Mouse (Mus musculus) macrophage (primary cell): ENCODE results near the gene Ccdc34. TPM values are rescaled to one million over a fixed set of nuclear protein-coding genes. Genes with fewer than 3 reads are reported as not detected.
"Not testable (repeated sequence)": the region's sequence is repeated elsewhere in the genome, so short reads cannot be mapped to it uniquely, and the experiment has no call there.

Experiments
- H3K27ac ChIP-seq: fragments of 350-480 bp; formaldehyde crosslinking; 2 replicates; pipeline ENCODE4 v1.9.0; 2021
- H3K36me3 ChIP-seq: fragments of 350-480 bp; formaldehyde crosslinking; 2 replicates; pipeline ENCODE4 v1.9.0; 2021; ENCODE audit errors: inconsistent target
- H3K4me3 ChIP-seq: fragments of 350-480 bp; formaldehyde crosslinking; 2 replicates; pipeline ENCODE4 v1.9.0; 2021; ENCODE audit errors: inconsistent target
- H3K79me2 ChIP-seq: fragments of 350-480 bp; formaldehyde crosslinking; 2 replicates; pipeline ENCODE4 v1.9.0; 2021; ENCODE audit errors: inconsistent target
- WGBS: methylation state at CpG from one replicate; pipeline ENCODE4 v1.1.7; 2026; ENCODE audit warnings: inconsistent platforms; ENCODE audit not compliant: missing documents; 5-methylcytosine and 5-hydroxymethylcytosine counted together
- polyA plus RNA-seq: library from polyadenylated mRNA; stranded (reverse); fragments of 250-400 nt; gene quantifications from 3 replicates; pipeline ENCODE4 v1.2.4, GENCODE M21; 2018; ENCODE audit warnings: inconsistent platforms

Ccdc34 gene
- polyA plus RNA-seq, 1 experiment from 2014 or later, result 9.4 TPM

DNA sequence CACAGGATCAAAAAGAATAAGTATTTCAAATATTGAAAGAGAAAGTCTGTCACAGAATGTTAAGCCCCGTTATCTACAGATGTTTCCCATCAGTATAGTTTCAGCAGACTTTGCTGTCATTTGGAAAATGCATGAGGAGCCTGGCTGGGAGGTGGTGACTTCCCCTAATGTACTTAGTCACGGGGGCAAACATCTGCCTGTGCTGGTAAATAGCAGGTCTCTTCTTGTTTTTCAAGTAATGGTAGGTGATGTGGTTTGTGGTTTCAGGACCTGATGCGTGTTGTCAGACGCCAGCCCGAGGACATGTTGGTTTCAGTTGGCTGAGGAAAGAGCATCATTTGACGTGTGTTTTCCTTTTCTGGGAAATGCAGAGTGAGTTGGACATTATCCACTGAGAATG, 62.9 kb downstream of the Ccdc34 start:
- WGBS, result 34% methylated on average over 6 of the region's 6 CpGs
- Histone ChIP-seq H3K4me3 (no peak overlapping the region), H3K27ac (no peak overlapping the region), H3K79me2 (no peaks in the 10 kb centered on the region), H3K36me3 (no peaks in the 10 kb centered on the region)

DNA sequence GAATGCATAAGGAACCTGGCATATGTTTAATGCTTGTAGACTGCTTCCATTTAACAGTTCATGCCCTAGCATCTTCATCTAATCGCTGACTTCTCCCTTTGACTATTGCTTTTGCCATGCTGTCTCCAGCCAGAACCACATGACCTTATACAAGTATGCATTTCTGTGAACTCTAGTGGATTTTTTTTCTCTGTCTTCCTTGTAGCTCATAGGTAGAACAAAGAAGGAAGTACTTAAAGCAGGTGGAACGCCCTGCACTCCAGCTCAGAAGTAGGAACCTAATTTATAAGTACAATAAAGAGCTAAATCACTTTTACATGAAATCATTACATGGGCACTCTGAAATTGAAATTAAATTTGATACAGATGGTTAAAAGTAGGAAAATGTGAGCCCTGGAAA, 65.4 kb downstream of the Ccdc34 start:
- WGBS, result 53% methylated on average over 2 of the region's 2 CpGs
- no peaks in the 10 kb centered on the region for H3K36me3 ChIP-seq
- H3K27ac ChIP-seq, result no peak overlapping the region
- no peaks in the 10 kb centered on the region for H3K79me2 ChIP-seq
- no peak overlapping the region for H3K4me3 ChIP-seq

DNA sequence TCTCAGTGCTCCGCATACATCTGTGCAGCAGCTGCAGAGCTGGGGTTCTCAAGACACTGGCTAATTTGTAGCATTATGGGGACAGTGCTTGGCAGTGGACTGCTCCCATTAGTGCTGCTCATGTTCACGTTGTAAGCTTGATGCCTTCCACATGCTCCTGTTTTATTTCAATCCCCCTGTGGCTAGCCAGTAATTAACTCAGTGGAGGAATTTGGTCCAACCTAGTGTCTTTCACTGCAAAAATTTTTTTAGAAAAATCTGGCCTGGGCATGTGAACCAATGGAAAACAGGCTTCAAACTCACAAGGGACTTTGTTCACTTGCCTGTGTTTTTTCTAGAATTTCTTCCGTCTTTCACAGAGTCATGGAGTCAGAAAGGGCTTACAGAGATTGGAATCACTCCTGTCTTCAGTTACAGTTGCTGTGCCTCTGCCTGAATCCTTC, 68.1 kb downstream of the Ccdc34 start:
- no peaks in the 10 kb centered on the region for H3K79me2 ChIP-seq
- H3K4me3 ChIP-seq, result no peak overlapping the region
- no peak overlapping the region for H3K27ac ChIP-seq
- 79% methylated on average over 3 of the region's 3 CpGs for WGBS
- no peaks in the 10 kb centered on the region for H3K36me3 ChIP-seq

DNA sequence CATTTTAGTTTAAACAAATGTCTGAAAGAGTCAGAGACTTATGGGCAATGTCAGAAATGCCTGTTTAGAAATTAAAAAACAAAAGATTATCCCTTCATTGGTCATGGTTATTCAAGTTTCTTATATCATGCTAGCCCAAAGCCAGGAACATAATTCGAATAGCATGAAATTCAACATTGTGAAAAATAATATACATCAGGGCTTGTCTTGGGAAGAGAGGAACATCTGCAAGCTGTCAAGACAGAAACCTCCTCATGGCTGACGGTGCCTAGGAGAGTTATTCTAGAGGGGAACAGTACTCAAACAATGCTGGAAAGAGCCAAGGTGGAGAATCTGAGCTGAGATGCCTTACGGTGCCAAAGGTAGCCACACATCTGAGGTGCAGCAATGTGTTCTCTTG, 96.5 kb downstream of the Ccdc34 start:
- no peak overlapping the region for H3K4me3 ChIP-seq
- H3K27ac ChIP-seq, result no peak overlapping the region
- no peaks in the 10 kb centered on the region for H3K79me2 ChIP-seq
- WGBS, result 86% methylated on average over 3 of the region's 3 CpGs
- no peaks in the 10 kb centered on the region for H3K36me3 ChIP-seq

DNA sequence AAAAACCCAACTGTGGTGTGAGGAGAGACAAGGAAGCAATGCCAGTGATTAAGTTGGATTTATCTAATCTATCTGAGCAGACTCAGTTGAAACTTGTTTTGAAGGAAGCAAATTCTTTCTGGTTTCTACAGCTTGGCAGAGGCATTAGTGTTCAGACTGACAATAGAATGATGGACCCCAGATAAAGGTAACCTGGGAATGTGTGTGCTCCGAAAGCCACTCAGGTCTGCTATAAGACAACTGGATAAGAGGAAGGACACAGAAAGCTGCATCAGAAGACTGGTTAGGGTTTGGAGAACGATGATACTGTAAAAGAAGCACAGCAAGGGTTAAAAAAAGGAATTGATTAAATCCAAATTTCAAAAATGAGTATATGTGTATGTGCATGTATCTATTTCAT, 111.8 kb downstream of the Ccdc34 start:
- no peaks in the 10 kb centered on the region for H3K79me2 ChIP-seq
- no peak overlapping the region for H3K4me3 ChIP-seq
- 80% methylated on average over 2 of the region's 2 CpGs for WGBS
- H3K36me3 ChIP-seq, result no peaks in the 10 kb centered on the region
- H3K27ac ChIP-seq, result no peak overlapping the region

DNA sequence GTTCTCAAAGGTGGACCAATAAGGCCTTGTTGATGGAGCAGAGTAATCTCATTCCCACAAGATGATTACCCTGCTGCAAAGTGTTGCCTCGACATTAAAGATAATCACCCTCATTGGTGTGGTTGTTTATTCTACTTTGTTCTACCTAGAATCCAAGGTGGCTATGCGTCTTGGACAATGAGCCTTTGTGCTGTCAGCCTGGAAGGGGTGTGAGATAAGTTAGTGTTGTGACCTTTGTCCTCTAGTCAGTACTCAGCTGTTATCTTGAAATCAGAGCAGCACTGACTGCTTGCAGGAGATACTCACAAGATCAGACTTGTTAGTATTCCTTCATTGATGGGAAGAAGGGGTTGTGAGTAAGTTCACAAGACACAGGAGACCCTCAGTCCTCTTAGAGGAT, 114.0 kb downstream of the Ccdc34 start:
- no peaks in the 10 kb centered on the region for H3K36me3 ChIP-seq
- H3K4me3 ChIP-seq, result no peak overlapping the region
- no peaks in the 10 kb centered on the region for H3K79me2 ChIP-seq
- WGBS, result 8% methylated on average over 2 of the region's 2 CpGs
- H3K27ac ChIP-seq, result no peak overlapping the region

DNA sequence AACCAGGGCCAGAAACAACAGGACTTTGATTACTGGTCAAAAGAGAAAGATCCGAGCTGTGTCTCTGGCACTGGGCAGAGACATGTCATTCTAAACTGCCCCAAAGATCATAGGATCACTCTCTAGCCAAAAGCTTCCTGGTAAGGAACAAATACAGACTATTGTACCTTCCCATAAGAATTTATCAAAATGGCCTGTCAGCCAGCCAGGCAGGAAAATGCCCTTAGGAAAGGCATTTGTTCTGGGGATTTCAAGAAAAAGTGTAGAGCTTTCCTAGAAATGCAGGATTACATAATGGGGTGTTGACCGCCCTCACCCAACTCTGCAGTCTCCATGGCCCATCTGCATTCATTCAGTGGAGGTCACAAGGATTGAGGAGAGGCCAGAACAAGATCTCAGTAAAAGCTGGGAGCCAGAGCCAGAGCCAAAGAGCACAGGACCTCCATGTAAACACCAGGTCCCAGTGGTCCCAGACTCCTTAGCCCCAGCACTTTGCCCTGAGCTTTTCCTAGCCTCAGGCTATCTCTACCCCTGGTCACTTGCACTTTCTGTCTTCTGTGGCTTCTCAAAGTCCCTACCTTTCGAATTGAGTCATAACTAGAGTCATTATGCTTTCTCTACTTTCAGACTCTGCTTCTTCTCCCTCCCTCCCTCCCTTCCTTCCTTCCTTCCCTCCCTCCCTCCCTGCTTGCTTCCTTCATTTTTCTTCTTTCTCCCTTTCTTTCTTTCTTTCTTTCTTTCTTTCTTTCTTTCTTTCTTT, 115.9 kb downstream of the Ccdc34 start:
- Histone ChIP-seq H3K36me3 (no peaks in the 10 kb centered on the region), H3K79me2 (no peaks in the 10 kb centered on the region), H3K27ac (no peak overlapping the region), H3K4me3 (no peak overlapping the region)
- 78% methylated on average over 3 of the region's 3 CpGs for WGBS

DNA sequence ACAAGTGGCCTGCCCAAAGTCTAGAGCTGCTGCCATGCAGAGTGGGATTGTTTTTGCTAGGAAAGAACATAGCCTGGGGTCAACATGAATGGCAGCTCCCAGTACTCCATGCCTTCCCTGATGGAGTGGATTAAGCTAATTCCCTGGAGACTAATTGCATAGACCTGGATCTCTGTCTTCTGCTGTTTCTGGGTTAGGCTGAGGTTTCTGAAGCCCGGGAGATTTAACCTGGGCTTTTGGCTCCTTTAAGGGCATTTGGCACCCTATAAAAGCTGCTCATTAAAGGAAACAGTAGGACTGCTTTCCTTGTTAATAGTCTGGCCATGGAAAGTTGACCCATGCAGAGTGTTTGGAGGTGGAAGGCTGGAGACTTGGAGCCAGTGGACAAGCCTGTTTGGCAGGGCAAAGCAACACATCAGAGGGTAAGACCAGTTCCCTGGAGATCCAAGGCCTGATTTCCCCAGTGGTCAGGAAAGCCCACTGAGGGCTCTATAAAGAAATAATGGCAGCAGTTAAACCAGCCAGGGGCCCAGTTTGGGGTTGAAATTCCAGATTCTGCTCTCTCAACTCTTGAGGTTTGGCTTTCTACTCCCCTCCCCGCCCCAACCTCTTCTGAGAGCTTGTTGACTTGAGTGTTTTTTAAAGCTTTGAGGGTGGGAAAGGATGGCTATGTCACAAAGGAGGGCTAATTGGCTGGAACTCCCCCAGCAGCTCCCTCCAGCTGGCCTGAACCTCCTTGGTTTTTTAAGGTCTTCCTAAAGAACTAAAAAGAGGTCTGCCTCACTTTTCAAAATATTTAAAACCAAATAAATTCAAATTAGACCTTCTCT, 117.4 kb downstream of the Ccdc34 start:
- 15% methylated on average over 2 of the region's 2 CpGs for WGBS
- no peaks in the 10 kb centered on the region for H3K36me3 ChIP-seq
- H3K4me3 ChIP-seq, result no peak overlapping the region
- H3K79me2 ChIP-seq, result no peaks in the 10 kb centered on the region
- H3K27ac ChIP-seq, result no peak overlapping the region

DNA sequence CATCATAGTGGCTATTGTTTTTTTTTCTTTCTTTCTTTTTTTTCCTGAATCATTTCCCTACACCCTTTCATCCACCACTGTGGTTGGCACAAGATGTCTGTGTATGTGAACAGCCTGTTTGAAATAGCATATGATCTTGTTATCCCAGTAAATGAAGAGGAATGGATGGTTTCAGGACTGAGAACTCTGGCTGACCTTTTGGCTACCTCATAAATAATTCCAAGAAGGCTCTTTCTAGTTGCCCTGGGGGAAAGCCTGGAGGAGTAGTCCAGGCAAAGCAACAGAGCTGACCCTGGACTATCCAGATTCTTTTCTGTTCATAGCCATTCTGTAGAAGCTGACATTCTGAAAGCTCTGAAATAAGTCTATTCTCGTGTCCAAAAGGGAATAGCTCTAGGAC, 119.7 kb downstream of the Ccdc34 start:
- Histone ChIP-seq H3K4me3 (no peak overlapping the region), H3K27ac (no peak overlapping the region), H3K79me2 (no peaks in the 10 kb centered on the region), H3K36me3 (no peaks in the 10 kb centered on the region)
- WGBS, result 92% methylated on average over 1 of the region's 1 CpGs

DNA sequence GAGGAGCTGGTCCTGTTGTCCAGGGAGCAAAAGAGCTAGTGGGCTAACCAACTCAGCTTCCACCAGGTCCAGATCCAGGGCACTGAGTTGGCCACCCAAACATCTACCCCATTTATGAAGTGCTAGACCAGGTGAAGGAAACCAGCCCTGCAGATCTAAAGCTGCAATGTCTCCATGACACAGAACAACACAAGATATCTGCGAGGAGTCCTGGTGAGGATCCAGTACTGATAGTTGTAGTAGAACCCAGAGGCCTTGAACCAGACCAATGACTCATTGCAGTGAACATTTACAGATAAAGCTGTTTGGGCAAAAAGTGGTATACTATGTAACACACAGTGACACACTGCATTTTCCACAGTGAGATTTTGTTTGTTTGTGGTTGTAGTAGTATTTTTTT, 120.5 kb downstream of the Ccdc34 start:
- no peak overlapping the region for H3K27ac ChIP-seq
- no peak overlapping the region for H3K4me3 ChIP-seq
- H3K79me2 ChIP-seq, result no peaks in the 10 kb centered on the region
- H3K36me3 ChIP-seq, result no peaks in the 10 kb centered on the region
- 89% methylated on average over 1 of the region's 1 CpGs for WGBS

DNA sequence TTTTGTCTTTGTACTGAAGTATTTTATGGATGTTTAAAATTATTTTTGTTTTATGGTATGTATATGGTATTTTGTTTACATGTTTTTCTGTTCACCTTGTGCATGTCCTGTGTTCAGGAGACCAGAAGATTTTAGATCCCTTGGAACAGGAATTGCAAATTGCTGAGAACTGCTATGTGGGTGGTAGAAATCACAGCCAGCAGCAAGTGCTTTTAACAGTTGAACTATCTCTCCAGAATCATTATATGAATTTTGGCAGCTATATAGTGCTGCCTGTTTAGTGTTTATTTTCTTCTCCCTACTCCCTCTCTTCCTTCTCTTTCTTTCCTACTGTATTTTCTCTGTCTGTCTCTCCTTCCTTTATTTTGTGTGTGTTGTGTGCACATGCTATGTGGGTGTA, 130.4 kb downstream of the Ccdc34 start:
- not testable (repeated sequence) for H3K27ac ChIP-seq, H3K4me3 ChIP-seq, H3K36me3 ChIP-seq, H3K79me2 ChIP-seq

DNA sequence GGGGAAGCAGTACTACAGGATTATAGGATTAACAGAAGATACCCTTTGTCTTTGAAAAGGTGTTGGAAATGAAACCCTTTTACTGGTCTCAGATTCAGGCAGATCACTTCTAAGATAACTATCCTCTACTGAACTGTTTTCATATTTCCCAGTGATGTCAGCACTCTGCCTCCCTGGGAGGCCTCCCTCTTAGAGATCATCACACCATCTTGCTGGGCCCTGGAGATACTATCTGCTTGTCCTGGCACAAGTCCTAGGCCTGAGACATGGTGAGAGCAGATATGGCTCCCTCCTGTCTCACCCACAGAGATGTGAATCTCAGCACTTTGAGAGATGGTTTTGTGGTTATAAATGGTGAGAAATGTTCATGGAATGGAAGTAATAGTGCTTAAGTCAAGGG, 131.6 kb downstream of the Ccdc34 start:
- Histone ChIP-seq H3K79me2 (no peaks in the 10 kb centered on the region), H3K4me3 (no peak overlapping the region), H3K36me3 (no peaks in the 10 kb centered on the region), H3K27ac (no peak overlapping the region)

DNA sequence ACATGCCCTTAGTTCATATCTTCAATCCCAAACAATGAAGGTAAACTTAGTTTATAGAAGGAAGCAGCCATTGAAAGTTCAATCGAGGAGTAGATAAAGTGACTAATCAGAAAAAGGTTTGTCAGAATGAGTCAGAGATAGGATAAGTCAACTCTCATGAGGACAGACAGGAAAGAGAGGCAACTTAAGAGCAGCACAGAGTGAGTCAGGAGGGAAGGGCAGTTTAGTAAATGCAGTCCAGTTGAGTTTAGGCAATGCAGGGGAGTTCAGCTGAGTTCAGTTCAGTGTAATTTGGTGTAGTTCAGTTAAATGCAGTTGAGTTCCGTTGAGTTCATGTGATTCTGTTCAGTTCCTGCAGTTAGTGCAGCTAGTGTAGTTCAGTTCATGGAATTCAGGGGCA, 138.7 kb downstream of the Ccdc34 start:
- H3K79me2 ChIP-seq, result no peaks in the 10 kb centered on the region
- 96% methylated on average over 2 of the region's 2 CpGs for WGBS
- no peaks in the 10 kb centered on the region for H3K36me3 ChIP-seq
- no peak overlapping the region for H3K4me3 ChIP-seq
- no peak overlapping the region for H3K27ac ChIP-seq

DNA sequence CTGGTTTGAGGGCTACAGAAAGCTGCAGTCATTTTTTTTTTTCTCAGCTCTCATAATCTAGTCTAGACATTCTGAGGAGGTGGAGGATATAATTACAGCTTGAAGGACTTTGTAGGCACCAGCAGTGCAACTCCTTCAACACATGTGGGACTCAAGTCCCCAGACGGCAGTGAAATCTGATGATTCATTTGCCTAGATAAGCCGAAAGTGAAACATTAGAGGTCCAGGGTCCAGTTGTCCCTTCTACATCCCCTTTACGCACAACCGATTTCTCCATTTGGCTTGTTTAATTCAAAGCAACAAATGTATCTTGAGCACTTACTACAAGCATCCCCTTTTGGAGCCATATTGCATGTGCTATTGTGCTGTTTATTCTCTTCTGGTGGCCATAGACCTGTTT, 147.4 kb downstream of the Ccdc34 start:
- Histone ChIP-seq H3K79me2 (no peaks in the 10 kb centered on the region), H3K27ac (no peak overlapping the region), H3K36me3 (no peaks in the 10 kb centered on the region), H3K4me3 (no peak overlapping the region)
- WGBS, result 93% methylated on average over 4 of the region's 4 CpGs

DNA sequence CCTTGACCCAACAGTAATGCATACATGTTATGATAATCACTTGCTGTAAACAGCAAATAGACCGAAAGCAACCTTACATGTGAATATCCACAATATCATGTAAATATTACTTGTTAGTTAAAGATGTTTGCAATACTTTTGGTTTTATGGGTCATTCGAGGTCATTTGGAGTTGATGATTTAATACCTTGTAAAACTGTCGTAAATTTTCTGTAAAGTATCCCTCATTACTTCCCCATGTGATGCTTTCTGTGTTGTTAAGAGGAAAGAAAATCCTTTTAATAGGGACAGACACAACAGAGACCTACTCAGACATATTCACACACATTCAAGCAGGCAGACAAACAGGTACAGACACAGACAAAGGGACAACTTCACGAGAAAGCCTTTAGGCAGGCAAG, 150.1 kb downstream of the Ccdc34 start:
- Histone ChIP-seq H3K79me2 (no peaks in the 10 kb centered on the region), H3K36me3 (no peaks in the 10 kb centered on the region), H3K27ac (no peak overlapping the region), H3K4me3 (no peak overlapping the region)
- 61% methylated on average over 4 of the region's 4 CpGs for WGBS
